Mouse (Mus musculus) NIH3T3 (cell line): ENCODE measurements around the gene AC124108.1.

Experiments used
- DNase-seq: peaks from one replicate; pipeline ENCODE4 v3.0.0-alpha.2; 2012; ENCODE audit warnings: low read depth

AC124108.1 gene

GRCm38 (mm10) chr1:132164780-132165518 lies 26.3 kb upstream of the AC124108.1 start:
- DNase-seq: no peak

- DNase-seq: peak; percentile 56
Observed at GRCm38 (mm10) chr1:132165859-132166258, 25.4 kb upstream of the AC124108.1 start.

DNA sequence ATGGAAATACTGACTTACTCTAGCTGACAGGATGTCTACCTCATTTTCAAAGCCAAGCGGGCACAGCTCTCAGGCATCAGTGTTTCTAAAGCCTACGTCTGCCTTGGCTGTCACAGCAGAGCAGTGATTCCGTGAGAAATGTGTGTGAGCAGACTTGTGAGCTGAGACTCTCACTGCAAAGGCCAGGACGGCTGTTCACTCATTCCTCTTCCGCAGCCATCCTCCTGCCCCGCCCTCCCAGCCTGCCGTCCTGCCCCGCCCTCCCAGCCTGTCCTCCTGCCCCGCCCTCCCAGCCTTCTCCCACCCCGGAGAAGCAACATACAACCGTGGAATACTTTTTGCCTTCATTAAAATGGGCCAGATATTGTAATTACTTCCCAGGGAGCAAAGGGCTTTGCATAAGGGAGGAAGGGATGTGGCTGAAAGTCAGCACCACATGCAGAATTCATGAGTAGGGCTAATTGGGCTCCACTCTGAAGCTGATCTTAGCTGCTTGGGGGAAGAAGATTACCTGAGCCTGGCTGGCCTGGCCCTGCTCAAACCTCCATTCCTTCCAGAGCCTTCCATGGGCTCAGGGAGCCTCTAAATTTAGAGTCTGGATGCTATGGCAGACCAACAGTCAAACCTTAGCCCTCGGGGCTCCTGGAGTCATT lies 23.0 kb upstream of the AC124108.1 start:
- DNase-seq: no peak

DNA sequence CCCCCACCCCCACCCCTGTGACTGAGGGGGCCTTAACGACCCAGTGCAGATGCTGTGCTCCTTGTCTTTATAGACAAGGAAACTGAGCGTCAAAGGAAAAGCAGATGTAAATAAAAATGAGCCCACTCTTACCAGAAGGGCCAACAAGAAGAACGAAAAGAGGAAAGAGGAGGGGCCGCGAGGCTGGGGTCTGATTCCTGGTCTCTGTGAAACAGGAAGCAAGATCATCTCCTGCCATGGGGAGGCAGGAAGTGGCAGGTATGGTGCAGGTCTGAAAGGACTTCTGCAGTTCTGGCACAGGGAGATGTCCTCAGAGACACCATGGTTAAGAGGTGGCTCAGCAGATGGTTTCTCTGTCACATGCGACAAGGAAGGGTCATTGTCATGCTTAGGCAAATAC lies 20.6 kb upstream of the AC124108.1 start:
- DNase-seq: no peak

DNA sequence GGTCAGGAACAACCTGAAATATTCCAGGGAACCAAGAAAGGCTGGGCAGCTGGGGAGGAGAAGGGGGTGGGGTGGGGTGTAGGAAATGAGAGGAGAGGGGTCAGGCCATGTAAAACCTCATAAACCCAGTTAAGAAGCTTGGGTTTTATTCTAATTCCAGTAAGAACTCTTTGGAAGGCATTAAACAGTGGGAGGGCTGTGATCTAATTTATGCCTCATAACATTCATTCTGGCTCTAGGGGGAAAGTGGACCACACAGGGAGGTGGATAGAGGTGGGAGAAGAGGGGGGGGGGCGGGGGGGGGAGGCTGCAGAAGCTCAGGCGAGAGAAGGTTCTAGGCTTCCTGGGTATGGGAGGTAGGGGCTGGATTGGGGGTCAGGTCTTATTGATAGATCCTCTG lies 19.6 kb upstream of the AC124108.1 start:
- DNase-seq: no peak

DNA sequence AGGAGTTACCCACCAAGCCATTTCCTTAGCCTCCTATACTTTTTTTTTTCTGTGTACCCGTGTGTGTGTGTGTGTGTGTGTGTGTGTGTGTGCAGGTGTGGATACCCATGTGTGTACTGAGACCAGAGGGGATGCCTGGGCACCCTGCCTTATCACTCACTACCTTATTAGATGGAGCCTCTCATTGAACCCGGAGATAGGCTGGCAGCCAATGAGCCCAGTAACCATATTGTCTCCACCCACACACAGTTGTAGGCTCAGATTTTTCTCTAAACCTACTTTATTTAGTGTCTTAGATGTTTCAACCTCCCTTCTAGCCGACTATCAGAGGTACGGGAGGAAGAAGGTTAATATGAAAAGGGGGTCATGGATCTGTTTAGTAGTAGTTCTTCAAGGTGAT lies 5.0 kb upstream of the AC124108.1 start:
- no peak for DNase-seq

DNA sequence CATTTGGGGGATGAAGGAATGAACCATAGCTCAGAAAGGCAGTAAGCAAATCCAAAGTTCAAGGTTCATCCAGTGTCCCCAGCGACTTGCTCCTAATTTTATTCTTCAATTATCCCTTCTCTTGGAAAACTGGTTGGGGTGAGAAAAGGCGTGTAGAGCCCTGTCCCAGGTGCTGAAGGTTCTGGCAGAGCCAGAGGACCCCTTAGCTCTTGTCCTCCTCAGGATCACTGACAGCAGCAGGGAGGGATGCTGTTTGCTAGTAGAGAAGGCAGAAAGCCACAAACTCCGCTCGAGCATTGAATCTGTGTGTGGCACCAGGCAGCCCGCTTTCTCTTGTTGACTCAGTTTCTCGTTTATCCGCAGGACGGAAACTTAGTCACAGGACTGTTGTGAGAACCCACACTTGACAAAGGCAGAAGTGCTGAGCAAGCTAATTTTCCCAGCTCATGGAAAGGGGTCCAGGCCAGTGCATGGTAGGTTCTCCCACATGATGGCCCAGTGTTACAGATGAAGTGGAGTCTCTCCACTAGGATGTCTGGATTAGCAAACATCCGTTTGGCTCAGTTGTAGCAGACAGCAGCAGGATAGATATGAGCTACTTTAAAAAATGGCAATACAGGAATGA lies 2.7 kb upstream of the AC124108.1 start:
- DNase-seq: peak; percentile 59

DNA sequence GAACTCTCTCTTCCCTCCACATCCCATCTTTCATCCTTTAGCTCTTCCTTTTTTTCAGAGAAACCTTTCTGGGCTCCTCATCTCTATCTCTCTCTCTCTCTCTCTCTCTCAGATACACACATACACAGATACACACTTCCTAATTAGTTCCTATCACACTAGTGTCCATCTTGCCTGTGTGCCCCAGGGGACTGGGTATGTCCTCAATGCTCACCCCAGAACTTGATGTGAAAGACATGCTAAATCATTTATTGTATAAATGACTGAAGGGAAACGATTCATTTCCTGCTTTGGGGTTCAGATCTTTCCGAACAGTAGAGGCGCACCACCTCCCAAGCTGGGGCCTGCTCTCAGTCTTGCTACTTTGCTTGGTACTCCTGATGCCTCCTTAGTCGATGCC lies 2.0 kb upstream of the AC124108.1 start:
- DNase-seq: no peak

DNA sequence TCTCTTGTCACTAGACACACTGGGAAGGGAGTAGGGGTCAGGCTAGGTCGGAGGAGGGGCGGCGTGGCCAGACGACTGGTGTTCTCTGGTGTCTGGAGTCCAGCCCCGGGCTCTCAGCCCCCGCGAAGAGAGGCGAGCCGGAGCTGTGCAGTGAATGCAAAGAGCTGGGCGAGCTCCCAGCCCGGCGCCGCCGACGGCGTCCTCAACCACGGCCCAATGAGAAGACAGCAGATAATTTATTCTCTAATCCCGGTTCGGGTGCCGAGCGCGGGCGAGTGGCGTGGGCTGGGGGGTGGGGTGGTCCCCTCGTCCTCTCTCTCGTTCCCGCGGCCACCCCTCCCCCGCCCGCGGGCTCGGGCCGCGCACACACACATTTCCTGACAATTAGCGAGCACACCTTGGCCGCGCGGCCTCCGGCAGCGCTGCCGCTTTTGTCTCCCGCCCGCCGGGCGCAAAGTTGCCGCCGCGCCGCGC lies 1.2 kb upstream of the AC124108.1 start:
- no peak for DNase-seq

- no peak for DNase-seq
Observed at GRCm38 (mm10) chr1:132190621-132191092, 600 bp upstream of the AC124108.1 start.

- peak; percentile 68 for DNase-seq
Observed at GRCm38 (mm10) chr1:132191786-132192680, 776 bp downstream of the AC124108.1 start.

DNA sequence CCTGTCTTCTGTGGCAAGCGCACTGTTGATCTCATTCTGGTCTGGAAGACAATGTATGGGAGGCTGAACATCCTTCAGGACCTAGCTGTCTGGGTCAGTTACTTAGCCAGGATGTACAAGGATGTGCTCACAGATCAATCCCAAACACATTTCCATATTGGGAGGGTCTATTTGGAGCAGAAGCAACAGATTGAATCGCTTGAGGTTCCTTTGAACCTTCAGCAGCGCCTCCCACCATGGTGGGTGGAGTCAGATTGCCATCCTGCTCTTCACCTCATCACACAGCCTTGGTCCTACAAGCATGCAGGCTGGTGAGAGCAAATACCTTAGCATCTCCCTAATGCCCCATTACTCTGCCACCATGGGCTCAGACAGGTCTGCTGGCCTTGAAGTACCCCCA lies 2.5 kb downstream of the AC124108.1 start:
- no peak for DNase-seq

DNA sequence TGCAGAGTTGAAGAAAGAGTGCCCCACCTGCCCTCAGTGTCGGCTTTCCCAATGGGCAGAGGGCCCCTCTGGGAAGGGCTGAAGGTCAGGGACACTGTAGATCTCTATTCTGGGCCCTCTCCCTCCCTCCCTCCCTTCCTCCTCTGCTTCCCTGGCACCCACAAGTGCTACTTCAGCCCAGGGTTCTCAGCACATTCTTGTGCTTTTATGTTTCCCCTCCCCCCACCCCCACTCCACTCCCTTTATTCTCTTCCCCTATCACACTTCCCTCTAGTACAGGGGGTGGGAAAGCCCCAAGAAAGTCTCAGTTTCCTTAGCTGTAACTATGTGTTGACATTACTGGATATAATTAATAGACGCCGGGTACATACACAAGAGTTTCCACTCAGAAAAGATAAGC lies 3.4 kb downstream of the AC124108.1 start:
- DNase-seq: no peak

DNA sequence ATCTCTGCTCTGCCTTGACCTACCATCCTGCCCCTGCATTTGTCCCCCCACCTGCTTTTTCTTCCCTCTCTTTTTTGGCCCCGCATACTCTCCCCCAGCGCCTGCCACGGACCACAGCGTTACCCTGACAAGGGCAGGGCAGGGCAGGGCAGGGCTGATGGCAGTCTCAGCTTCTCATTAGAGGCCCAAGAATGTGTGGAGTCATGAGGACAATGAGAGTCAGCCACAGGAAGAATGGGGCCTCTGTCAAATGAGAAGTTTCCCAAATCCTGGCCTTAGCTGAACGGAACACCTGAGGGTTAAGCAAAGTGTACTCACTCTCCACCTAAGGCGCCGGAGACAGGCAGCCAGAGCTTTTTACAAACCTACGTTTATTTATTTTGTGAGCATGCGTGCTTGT lies 3.8 kb downstream of the AC124108.1 start:
- DNase-seq: no peak

DNA sequence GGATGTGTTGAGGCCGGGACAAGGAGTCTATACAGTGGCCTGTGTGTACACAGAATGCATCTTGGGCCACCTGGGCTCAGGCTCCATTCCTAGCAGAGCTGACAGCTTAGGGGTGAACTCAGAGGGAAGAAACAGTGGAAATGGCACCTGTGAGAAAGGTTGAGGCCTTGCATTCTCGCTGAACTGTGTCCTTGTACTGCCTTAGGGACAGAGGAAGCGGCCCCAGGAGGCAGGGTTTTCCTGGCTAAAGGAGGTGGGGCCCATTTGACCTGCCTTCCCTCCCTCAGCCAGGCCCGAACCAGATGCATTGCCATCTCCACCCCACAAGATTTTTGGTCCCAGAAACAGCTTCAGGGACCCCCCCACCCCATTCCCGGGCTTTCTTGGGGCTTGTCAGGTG lies 4.4 kb downstream of the AC124108.1 start:
- no peak for DNase-seq

DNA sequence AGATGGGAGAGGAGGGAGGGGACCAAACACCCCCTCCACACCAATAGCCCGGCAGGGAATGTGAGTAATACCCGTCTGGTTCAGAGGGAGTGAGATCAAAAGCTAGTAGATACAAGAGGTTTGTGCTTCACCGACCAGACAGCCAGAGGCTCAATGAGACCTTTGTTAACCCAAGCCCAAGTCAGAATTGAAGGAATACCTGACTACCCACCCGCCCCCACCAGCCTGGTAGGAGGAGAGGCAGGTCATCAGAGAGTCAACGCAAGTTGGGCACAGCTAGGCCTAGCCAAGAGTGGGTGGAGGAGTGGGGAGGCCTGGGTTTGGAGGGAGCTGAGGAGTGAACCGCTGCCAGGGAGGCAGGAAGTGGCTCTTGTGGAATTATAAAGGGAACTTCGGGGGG lies 5.1 kb downstream of the AC124108.1 start:
- peak; percentile 46 for DNase-seq

- DNase-seq: no peak
Observed at GRCm38 (mm10) chr1:132197666-132198065, 6.4 kb downstream of the AC124108.1 start.

DNA sequence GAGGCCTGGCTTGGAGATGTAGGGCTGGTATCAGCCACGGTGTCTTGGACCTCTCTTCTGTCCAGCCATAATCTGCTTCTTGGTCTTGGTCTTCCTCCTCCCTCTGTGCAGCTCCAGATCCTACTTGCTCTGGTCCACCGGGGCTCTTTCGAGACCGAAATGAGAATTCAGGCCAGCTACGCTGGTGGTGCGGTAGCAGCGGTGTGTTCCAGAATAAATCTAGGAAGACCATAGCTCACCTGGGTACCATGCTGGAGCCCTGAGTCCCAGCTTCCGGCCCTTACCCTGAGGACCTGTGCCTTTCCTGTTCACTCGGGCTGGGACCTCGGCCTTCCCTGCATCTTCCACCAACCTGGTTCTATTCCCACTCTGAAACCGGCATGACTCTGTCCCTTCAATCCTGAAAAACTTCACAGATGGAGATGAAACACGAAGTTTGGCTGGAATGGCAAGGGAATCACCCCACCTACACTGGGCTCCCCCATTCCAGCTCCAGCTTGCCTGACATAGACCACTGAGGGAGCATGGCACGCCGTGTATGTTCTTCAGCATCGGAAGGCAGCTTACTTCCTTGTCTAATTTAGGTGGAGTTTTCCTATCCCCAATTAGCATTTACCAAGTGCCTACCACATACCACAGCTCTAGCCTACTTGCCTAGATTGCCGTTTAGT lies 7.3 kb downstream of the AC124108.1 start:
- no peak for DNase-seq

- peak; percentile 81 for DNase-seq
Observed at GRCm38 (mm10) chr1:132199244-132199643, 8.0 kb downstream of the AC124108.1 start.

DNA sequence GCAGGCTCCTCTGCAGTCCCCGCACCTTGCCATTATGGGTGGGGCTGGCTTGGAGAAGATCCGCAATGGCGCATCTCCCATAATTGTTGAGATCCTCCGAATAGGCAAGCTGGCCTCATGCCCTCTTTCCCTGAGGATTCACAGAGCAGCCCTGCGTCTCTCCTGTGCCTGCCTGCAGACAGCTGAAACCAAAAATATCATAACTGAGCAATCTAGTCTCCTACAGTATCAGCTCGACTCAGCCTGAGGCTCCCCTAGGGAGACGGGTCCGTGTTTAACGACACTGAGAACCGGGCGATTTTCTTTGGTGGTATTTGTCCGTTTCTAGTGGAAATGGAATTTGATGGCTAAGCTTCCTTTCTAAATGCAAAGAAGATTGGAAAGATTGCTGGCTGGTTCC lies 8.7 kb downstream of the AC124108.1 start:
- DNase-seq: no peak
